Mouse (Mus musculus): Measurements from ENCODE around the gene Nek7. TPM values are rescaled to one million over a fixed set of nuclear protein-coding genes. Genes with fewer than 3 reads are reported as not detected.
A peak's percentile ranks its signal among the peaks of the same experiment; 100 is the strongest.

Nek7 gene
- total and polyA plus RNA-seq, 2 experiments from 2014 or later: 19.7 to 24.0 TPM

DNA sequence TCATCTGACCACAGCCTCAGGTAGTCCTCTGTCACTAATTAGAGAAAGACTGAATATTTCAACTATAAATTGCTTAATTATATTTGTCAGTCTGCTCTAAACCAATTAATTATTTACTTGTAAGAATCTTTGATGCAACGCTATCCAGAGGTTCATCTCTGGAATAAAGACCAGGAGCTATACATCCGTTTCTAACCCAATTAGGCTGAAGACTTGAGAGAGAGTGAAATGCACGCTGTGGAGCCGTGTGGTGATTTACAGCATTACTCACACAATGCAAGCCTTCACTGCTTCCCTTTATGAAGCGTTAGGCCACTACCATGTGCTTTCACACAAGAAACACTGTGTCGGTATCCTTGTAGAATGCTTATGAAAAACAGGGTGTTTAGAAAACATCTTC is 96.0 kb downstream of the Nek7 start:
- H3K4me3 ChIP-seq (ENCODE audit: low read depth, low read length): no peak overlapping the region
- DNase-seq (ENCODE audit: low spot score) (no peak), ATAC-seq (ENCODE audit: low FRiP score) (peak; percentile 56; the same call in 1 of the 2 replicates)
- H3K27me3 ChIP-seq (ENCODE audit: insufficient read depth, low read length): no peaks in the 10 kb centered on the region
- H3K9me3 ChIP-seq (ENCODE audit: low read length): no peaks in the 10 kb centered on the region
- WGBS: 39% methylated on average over 6 of the region's 6 CpGs
- no peak overlapping the region for H3K4me2 ChIP-seq (ENCODE audit: low read depth, low read length, poor library complexity, severe bottlenecking)
- H3K4me1 ChIP-seq (ENCODE audit: insufficient read depth, low read length): no peaks in the 10 kb centered on the region
- H3K36me3 ChIP-seq (ENCODE audit: insufficient read depth, low read length): no peaks in the 10 kb centered on the region
- H3K27ac ChIP-seq (ENCODE audit: low read depth, low read length): no peak overlapping the region
- no peak overlapping the region for H3K9ac ChIP-seq (replicated peaks; ENCODE audit: low read length, poor library complexity, severe bottlenecking)
- TF ChIP-seq CTCF (IDR thresholded peaks at IDR 0.05): no peak

DNA sequence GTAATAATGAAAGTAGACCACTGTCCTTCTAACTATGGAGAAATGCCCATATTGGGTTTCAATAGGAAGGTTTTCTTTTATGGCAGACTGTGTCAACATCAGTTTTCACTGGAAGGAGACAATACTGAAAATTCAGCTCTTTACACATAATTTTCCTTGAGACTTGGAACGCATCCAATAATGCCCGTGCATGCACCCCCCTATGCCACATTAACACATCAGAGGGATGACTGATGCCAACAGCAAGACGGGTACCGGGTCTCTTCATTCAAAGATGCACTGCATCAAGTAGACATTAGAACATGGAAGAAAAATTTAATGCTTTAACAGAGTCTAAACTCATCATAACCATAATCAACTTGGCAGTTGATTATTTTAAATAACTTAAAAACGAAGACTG is 101.7 kb downstream of the Nek7 start:
- Histone ChIP-seq H3K9me3 (ENCODE audit: low read length) (no peaks in the 10 kb centered on the region), H3K9ac (replicated peaks; ENCODE audit: low read length, poor library complexity, severe bottlenecking) (no peak overlapping the region), H3K4me3 (ENCODE audit: low read depth, low read length) (no peak overlapping the region), H3K36me3 (ENCODE audit: insufficient read depth, low read length) (no peaks in the 10 kb centered on the region), H3K4me2 (ENCODE audit: low read depth, low read length, poor library complexity, severe bottlenecking) (no peak overlapping the region), H3K27ac (ENCODE audit: low read depth, low read length) (no peak overlapping the region), H3K27me3 (ENCODE audit: insufficient read depth, low read length) (no peaks in the 10 kb centered on the region), H3K4me1 (ENCODE audit: insufficient read depth, low read length) (peaks cover 2% of the 10 kb centered on the region; the same call in 1 of the 2 replicates)
- ATAC-seq (ENCODE audit: low FRiP score) (no peak), DNase-seq (ENCODE audit: low spot score) (no peak)
- TF ChIP-seq CTCF (IDR thresholded peaks at IDR 0.05): no peak
- 35% methylated on average over 5 of the region's 5 CpGs for whole genome bisulfite sequencing

DNA sequence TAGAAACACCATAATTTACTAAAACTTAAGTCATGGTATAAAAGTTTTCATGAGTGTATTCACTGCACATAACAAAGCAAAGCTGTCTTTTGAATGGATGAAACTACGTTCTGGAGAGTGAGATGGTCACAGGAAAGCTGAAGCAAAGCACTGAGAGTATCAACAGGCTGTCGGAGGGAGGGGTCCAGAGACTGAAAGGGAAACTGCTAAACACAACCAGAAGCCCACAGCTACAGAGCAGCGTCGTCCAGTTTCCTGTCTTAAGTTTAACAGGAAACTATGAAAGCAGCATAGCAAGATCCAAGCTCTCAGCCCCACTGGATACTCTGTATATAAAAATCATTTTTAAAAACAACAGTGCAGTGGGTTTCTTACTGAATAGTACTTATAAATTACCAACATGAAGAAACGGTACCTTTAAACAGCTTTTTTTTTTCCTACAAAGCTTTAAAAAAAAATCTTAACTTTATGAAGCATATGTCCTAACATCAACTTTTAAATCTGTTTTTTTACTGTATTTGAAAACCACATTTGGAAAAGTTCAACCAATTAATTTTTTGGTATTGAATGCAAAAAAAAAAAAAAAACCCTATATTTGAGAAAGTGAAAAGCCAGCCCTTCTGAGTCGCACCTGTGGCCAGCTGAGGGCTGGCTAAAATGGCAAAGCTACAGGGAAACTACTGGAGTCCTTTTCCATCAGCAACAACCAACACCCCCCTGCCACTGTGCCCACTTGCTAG is 102.4 kb downstream of the Nek7 start:
- H3K36me3 ChIP-seq (ENCODE audit: insufficient read depth, low read length): no peaks in the 10 kb centered on the region
- no peak overlapping the region for H3K9ac ChIP-seq (replicated peaks; ENCODE audit: low read length, poor library complexity, severe bottlenecking)
- no peak for TF ChIP-seq CTCF (IDR thresholded peaks at IDR 0.05)
- no peak overlapping the region for H3K4me2 ChIP-seq (ENCODE audit: low read depth, low read length, poor library complexity, severe bottlenecking)
- H3K4me3 ChIP-seq (ENCODE audit: low read depth, low read length): no peak overlapping the region
- ATAC-seq (ENCODE audit: low FRiP score): no peak
- H3K27ac ChIP-seq (ENCODE audit: low read depth, low read length): no peak overlapping the region
- no peaks in the 10 kb centered on the region for H3K27me3 ChIP-seq (ENCODE audit: insufficient read depth, low read length)
- H3K9me3 ChIP-seq (ENCODE audit: low read length): no peaks in the 10 kb centered on the region
- H3K4me1 ChIP-seq (ENCODE audit: insufficient read depth, low read length): peaks cover 2% of the 10 kb centered on the region; the same call in 1 of the 2 replicates
- DNase-seq (ENCODE audit: low spot score): no peak
- 58% methylated on average over 6 of the region's 6 CpGs for WGBS

DNA sequence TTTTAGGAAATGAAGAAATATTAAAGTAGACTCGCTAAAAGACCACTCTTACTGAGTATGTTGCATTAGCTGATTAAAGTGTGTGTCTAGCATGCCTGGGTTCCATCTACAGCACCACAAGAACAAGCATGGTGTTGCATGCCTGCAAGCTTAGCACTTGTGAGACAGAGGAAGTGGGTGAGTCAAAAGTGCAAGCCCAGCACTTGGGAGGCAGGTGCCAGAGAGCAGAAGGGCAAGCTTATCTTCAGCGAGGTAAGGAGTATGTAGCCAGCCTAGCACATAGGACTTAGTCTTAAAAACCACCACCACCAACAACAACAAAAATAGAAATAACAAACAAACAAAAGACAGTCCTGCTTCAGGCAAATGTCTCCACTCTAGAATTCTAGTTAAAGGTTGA is 103.0 kb downstream of the Nek7 start:
- DNase-seq (ENCODE audit: low spot score) (no peak), ATAC-seq (ENCODE audit: low FRiP score) (no peak)
- Histone ChIP-seq H3K4me2 (ENCODE audit: low read depth, low read length, poor library complexity, severe bottlenecking) (no peak overlapping the region), H3K4me1 (ENCODE audit: insufficient read depth, low read length) (peaks cover 2% of the 10 kb centered on the region; the same call in 1 of the 2 replicates), H3K4me3 (ENCODE audit: low read depth, low read length) (no peak overlapping the region), H3K9ac (replicated peaks; ENCODE audit: low read length, poor library complexity, severe bottlenecking) (no peak overlapping the region), H3K36me3 (ENCODE audit: insufficient read depth, low read length) (no peaks in the 10 kb centered on the region), H3K9me3 (ENCODE audit: low read length) (no peaks in the 10 kb centered on the region), H3K27ac (ENCODE audit: low read depth, low read length) (no peak overlapping the region), H3K27me3 (ENCODE audit: insufficient read depth, low read length) (no peaks in the 10 kb centered on the region)
- no peak for TF ChIP-seq CTCF (IDR thresholded peaks at IDR 0.05)
- 82% methylated on average over 2 of the region's 2 CpGs for WGBS

DNA sequence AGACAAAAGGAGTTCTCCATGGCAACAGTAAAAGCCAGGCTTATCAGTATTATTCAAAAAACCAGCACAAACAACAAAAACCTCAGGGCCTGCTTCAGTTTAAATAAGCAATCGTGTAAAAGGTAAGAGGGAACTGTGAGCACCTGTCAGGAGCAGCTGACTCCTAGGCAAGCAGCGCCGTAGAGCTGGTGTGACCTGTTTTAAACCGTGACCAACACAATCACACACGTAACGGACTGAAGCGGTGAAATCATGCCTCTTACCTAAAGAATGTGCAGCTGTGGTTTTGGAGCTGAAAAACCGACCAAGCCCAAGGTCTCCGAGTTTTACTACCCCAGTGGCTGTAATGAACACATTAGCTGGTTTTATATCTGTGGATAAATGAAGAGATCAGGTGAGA is 104.6 kb downstream of the Nek7 start:
- H3K4me1 ChIP-seq (ENCODE audit: insufficient read depth, low read length): peaks cover 2% of the 10 kb centered on the region; the same call in 1 of the 2 replicates
- H3K36me3 ChIP-seq (ENCODE audit: insufficient read depth, low read length): no peaks in the 10 kb centered on the region
- H3K9me3 ChIP-seq (ENCODE audit: low read length): no peaks in the 10 kb centered on the region
- H3K27ac ChIP-seq (ENCODE audit: low read depth, low read length): peak overlapping the region; percentile 59; the same call in 1 of the 2 replicates
- no peak for TF ChIP-seq CTCF (IDR thresholded peaks at IDR 0.05)
- ATAC-seq (ENCODE audit: low FRiP score): no peak
- H3K9ac ChIP-seq (replicated peaks; ENCODE audit: low read length, poor library complexity, severe bottlenecking): no peak overlapping the region
- no peaks in the 10 kb centered on the region for H3K27me3 ChIP-seq (ENCODE audit: insufficient read depth, low read length)
- H3K4me3 ChIP-seq (ENCODE audit: low read depth, low read length): no peak overlapping the region
- peak overlapping the region; percentile 34; the same call in 1 of the 2 replicates for H3K4me2 ChIP-seq (ENCODE audit: low read depth, low read length, poor library complexity, severe bottlenecking)
- 37% methylated on average over 9 of the region's 9 CpGs for WGBS
- DNase-seq (ENCODE audit: low spot score): peak; percentile 10

DNA sequence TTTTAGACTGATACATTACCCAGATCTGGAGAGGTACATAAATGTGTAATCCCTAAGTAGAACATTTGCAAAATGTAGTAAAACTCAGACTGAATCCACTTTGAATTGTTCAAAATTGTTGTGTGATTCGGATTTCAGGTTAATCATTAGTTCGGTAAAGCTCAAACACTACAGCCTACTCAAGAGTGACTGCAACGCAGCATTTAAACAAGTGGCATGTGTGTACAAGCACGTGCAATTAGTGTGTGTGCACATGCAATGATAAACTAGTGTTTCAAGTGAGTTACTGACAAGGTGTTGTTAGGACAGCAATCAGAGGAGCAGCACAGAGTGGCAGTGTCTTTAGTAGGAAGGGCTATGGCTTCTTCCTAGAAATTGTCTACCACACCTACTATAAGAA is 106.0 kb downstream of the Nek7 start:
- Histone ChIP-seq H3K36me3 (ENCODE audit: insufficient read depth, low read length) (no peaks in the 10 kb centered on the region), H3K27ac (ENCODE audit: low read depth, low read length) (no peak overlapping the region), H3K4me1 (ENCODE audit: insufficient read depth, low read length) (peaks cover 2% of the 10 kb centered on the region; the same call in 1 of the 2 replicates), H3K4me3 (ENCODE audit: low read depth, low read length) (no peak overlapping the region), H3K4me2 (ENCODE audit: low read depth, low read length, poor library complexity, severe bottlenecking) (no peak overlapping the region), H3K27me3 (ENCODE audit: insufficient read depth, low read length) (no peaks in the 10 kb centered on the region), H3K9me3 (ENCODE audit: low read length) (no peaks in the 10 kb centered on the region), H3K9ac (replicated peaks; ENCODE audit: low read length, poor library complexity, severe bottlenecking) (no peak overlapping the region)
- WGBS: 88% methylated on average over 4 of the region's 4 CpGs
- ATAC-seq (ENCODE audit: low FRiP score): no peak
- DNase-seq (ENCODE audit: low spot score): no peak
- no peak for TF ChIP-seq CTCF (IDR thresholded peaks at IDR 0.05)

All from midbrain, postnatal 0 days (tissue).